Mouse (Mus musculus): Measurements from ENCODE around the gene Rbp1. TPM values are rescaled to one million over a fixed set of nuclear protein-coding genes. Genes with fewer than 3 reads are reported as not detected.
A peak's percentile ranks its signal among the peaks of the same experiment; 100 is the strongest.

Gene Rbp1
- polyA plus RNA-seq, 1 experiment from 2014 or later, result 45.7 TPM

GRCm38 (mm10) chr9:98490128-98490527 is 67.4 kb downstream of the Rbp1 start:
- H3K27ac ChIP-seq (replicated peaks), result peak overlapping the region; percentile 61

GRCm38 (mm10) chr9:98491071-98491470 is 68.3 kb downstream of the Rbp1 start:
- Histone ChIP-seq H3K27me3 (ENCODE audit: control insufficient read depth, insufficient read depth, low read length) (no peaks in the 10 kb centered on the region), H3K36me3 (ENCODE audit: control insufficient read depth, insufficient read depth, low read length) (no peaks in the 10 kb centered on the region), H3K4me1 (replicated peaks; ENCODE audit: control insufficient read depth, insufficient read depth) (no peaks in the 10 kb centered on the region), H3K9me3 (ENCODE audit: control insufficient read depth, low read length) (no peaks in the 10 kb centered on the region), H3K4me3 (ENCODE audit: low read depth, low read length) (no peak overlapping the region), H3K27ac (replicated peaks) (peak overlapping the region; percentile 45), H3K4me2 (replicated peaks; ENCODE audit: low read depth) (no peak overlapping the region), H3K9ac (ENCODE audit: low read length) (no peak overlapping the region)
- no peak for ATAC-seq (ENCODE audit: low FRiP score, low TSS enrichment)
- TF ChIP-seq EP300 (optimal IDR thresholded peaks at IDR 0.05), result no peak
- TF ChIP-seq CTCF (IDR thresholded peaks at IDR 0.05; ENCODE audit: low read depth), result no peak
- DNase-seq (ENCODE audit: low spot score), result no peak
- WGBS, result 62% methylated on average over 5 of the region's 5 CpGs

More at GRCm38 (mm10) chr9:98490128-98490527, 67.4 kb downstream of the Rbp1 start:
- H3K36me3 ChIP-seq (ENCODE audit: control insufficient read depth, insufficient read depth, low read length), result no peaks in the 10 kb centered on the region
- H3K4me3 ChIP-seq (ENCODE audit: low read depth, low read length), result no peak overlapping the region
- no peaks in the 10 kb centered on the region for H3K27me3 ChIP-seq (ENCODE audit: control insufficient read depth, insufficient read depth, low read length)
- no peak overlapping the region for H3K9ac ChIP-seq (ENCODE audit: low read length)
- WGBS, result 34% methylated on average over 4 of the region's 4 CpGs
- DNase-seq (ENCODE audit: low spot score), result peak; percentile 47
- H3K9me3 ChIP-seq (ENCODE audit: control insufficient read depth, low read length), result no peaks in the 10 kb centered on the region
- no peak overlapping the region for H3K4me2 ChIP-seq (replicated peaks; ENCODE audit: low read depth)
- no peak for TF ChIP-seq CTCF (IDR thresholded peaks at IDR 0.05; ENCODE audit: low read depth)
- TF ChIP-seq EP300 (optimal IDR thresholded peaks at IDR 0.05), result no peak
- ATAC-seq (ENCODE audit: low FRiP score, low TSS enrichment), result peak; percentile 61
- no peaks in the 10 kb centered on the region for H3K4me1 ChIP-seq (replicated peaks; ENCODE audit: control insufficient read depth, insufficient read depth)

- H3K9me3 ChIP-seq (ENCODE audit: control insufficient read depth, low read length), result no peaks in the 10 kb centered on the region
- DNase-seq (ENCODE audit: low spot score), result peak; percentile 32
- no peak overlapping the region for H3K4me3 ChIP-seq (ENCODE audit: low read depth, low read length)
- no peaks in the 10 kb centered on the region for H3K27me3 ChIP-seq (ENCODE audit: control insufficient read depth, insufficient read depth, low read length)
- H3K36me3 ChIP-seq (ENCODE audit: control insufficient read depth, insufficient read depth, low read length), result no peaks in the 10 kb centered on the region
- no peak overlapping the region for H3K9ac ChIP-seq (ENCODE audit: low read length)
- ATAC-seq (ENCODE audit: low FRiP score, low TSS enrichment), result peak; percentile 31
- WGBS, result 60% methylated on average over 5 of the region's 5 CpGs
- no peak for TF ChIP-seq CTCF (IDR thresholded peaks at IDR 0.05; ENCODE audit: low read depth)
- no peak for TF ChIP-seq EP300 (optimal IDR thresholded peaks at IDR 0.05)
- no peak overlapping the region for H3K4me2 ChIP-seq (replicated peaks; ENCODE audit: low read depth)
- H3K27ac ChIP-seq (replicated peaks), result peak overlapping the region; percentile 78
- H3K4me1 ChIP-seq (replicated peaks; ENCODE audit: control insufficient read depth, insufficient read depth), result no peaks in the 10 kb centered on the region
Observed at GRCm38 (mm10) chr9:98492212-98492611, 69.5 kb downstream of the Rbp1 start.

- peak overlapping the region; percentile 78 for H3K27ac ChIP-seq (replicated peaks)
- no peak overlapping the region for H3K4me3 ChIP-seq (ENCODE audit: low read depth, low read length)
- ATAC-seq (ENCODE audit: low FRiP score, low TSS enrichment) (peak; percentile 10; the same call in 1 of the 2 replicates), DNase-seq (ENCODE audit: low spot score) (no peak)
- WGBS, result 9% methylated on average over 1 of the region's 1 CpGs
- no peak overlapping the region; the same call in 1 of the 2 replicates for H3K4me2 ChIP-seq (replicated peaks; ENCODE audit: low read depth)
- H3K9me3 ChIP-seq (ENCODE audit: control insufficient read depth, low read length), result no peaks in the 10 kb centered on the region
- no peak overlapping the region for H3K9ac ChIP-seq (ENCODE audit: low read length)
- 0 out of 2 replicates have a peak, but pooled peaks cover 3% of the 10 kb centered on the region for H3K4me1 ChIP-seq (replicated peaks; ENCODE audit: control insufficient read depth, insufficient read depth)
- no peaks in the 10 kb centered on the region for H3K27me3 ChIP-seq (ENCODE audit: control insufficient read depth, insufficient read depth, low read length)
- no peak for TF ChIP-seq CTCF (IDR thresholded peaks at IDR 0.05; ENCODE audit: low read depth)
- no peak for TF ChIP-seq EP300 (optimal IDR thresholded peaks at IDR 0.05)
- no peaks in the 10 kb centered on the region for H3K36me3 ChIP-seq (ENCODE audit: control insufficient read depth, insufficient read depth, low read length)
Observed at GRCm38 (mm10) chr9:98492821-98493220, 70.1 kb downstream of the Rbp1 start.

Other genes with a start within 250 kb of the Rbp1 start
- gene Nmnat3, start 135.5 kb upstream of the Rbp1 start, polyA plus RNA-seq (2015; fragmentation: Nextera tagmentation; extraction: Ambion mirVana), result 7.1 and 7.7 TPM in 2 replicates
- gene Rbp2, start 63.2 kb downstream of the Rbp1 start, polyA plus RNA-seq (2015; fragmentation: Nextera tagmentation; extraction: Ambion mirVana), result 197 and 200 TPM in 2 replicates
- gene Copb2, start 140.8 kb downstream of the Rbp1 start, polyA plus RNA-seq (2015; fragmentation: Nextera tagmentation; extraction: Ambion mirVana), result 102 and 105 TPM in 2 replicates
- gene Mrps22, start 178.7 kb downstream of the Rbp1 start, polyA plus RNA-seq (2015; fragmentation: Nextera tagmentation; extraction: Ambion mirVana), result 28.7 and 32.0 TPM in 2 replicates

Measured in stomach, postnatal 0 days (tissue).